Mouse (Mus musculus): ENCODE results near the gene Ifi202b. TPM values are rescaled to one million over a fixed set of nuclear protein-coding genes. Genes with fewer than 3 reads are reported as not detected.

Gene Ifi202b
- total RNA-seq, 1 experiment from 2014 or later, result not detected

Other genes with a start within 250 kb of the Ifi202b start
- gene Ifi207, start 241.0 kb downstream of the Ifi202b start, total RNA-seq (2021), result 2.2 and 2.4 TPM in 2 replicates
- 2.7 and 3.4 TPM in 2 replicates for gene Ifi204, start 215.8 kb downstream of the Ifi202b start, total RNA-seq (2021)
- gene Ifi211, start 69.7 kb downstream of the Ifi202b start, total RNA-seq (2021), result 0.97 TPM in 1 of 2 replicates, not detected in the other
- gene Mndal, start 40.3 kb downstream of the Ifi202b start, total RNA-seq (2021), result 17.0 and 19.2 TPM in 2 replicates
- 11.9 and 15.6 TPM in 2 replicates for gene Ifi203, start 40.1 kb downstream of the Ifi202b start, total RNA-seq (2021)
- gene Ifi205, start 49.1 kb upstream of the Ifi202b start, total RNA-seq (2021), result 0.97 and 1.3 TPM in 2 replicates
- gene Olfr433, start 58.0 kb upstream of the Ifi202b start, total RNA-seq (2021), result not detected in 2 replicates
- not detected in 2 replicates for gene Olfr432, start 66.5 kb upstream of the Ifi202b start, total RNA-seq (2021)
- gene Olfr430, start 83.9 kb upstream of the Ifi202b start, total RNA-seq (2021), result not detected in 2 replicates
- gene Olfr429, start 101.6 kb upstream of the Ifi202b start, total RNA-seq (2021), result not detected in 2 replicates
- gene Olfr427, start 114.1 kb upstream of the Ifi202b start, total RNA-seq (2021), result not detected in 2 replicates
- gene Olfr231, start 138.4 kb upstream of the Ifi202b start, total RNA-seq (2021), result not detected in 2 replicates
- not detected in 2 replicates for gene Olfr424, start 148.8 kb upstream of the Ifi202b start, total RNA-seq (2021)
- not detected in 2 replicates for gene Olfr420, start 172.9 kb upstream of the Ifi202b start, total RNA-seq (2021)
- gene Spta1, start 190.0 kb upstream of the Ifi202b start, total RNA-seq (2021), result 0.97 and 1.4 TPM in 2 replicates

Data from adrenal gland, postnatal 25 days (tissue).